Mouse (Mus musculus) megakaryocyte, adult 5-6 weeks (primary cell): ENCODE measurements at regions not wholly inside any gene's neighbourhood (a gene's known extent, or its start where the extent isn't known, plus 50 kb on each side); places are given as distances from the start of the nearest gene placed in this dataset.

ENCODE experiments used
- ATAC-seq: 2 replicates; pipeline ENCODE4 v1.8.0; 2016; ENCODE audit warnings: mild to moderate bottlenecking, inconsistent platforms; ENCODE audit not compliant: poor library complexity, severe bottlenecking

DNA sequence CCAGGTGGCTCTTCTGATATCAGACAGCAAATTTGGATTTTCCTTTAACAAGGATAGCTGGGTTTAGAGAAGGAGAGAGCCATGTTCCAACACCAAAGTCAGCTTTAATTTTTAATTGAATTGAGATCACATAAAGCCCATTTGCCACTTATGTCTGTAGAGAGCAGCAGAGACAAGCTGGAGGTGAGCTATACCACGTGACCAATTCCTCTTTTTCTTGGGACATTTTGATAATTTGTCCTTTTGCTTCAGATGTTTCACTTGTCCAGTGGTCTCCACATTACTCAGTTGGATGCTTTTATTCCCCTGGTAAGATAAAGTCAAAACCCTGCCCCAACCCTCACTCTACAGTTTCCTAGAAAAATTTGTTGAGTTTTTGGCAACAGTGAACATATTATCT, 248.6 kb upstream of the Ndst4 start:
- ATAC-seq, result no peak

DNA sequence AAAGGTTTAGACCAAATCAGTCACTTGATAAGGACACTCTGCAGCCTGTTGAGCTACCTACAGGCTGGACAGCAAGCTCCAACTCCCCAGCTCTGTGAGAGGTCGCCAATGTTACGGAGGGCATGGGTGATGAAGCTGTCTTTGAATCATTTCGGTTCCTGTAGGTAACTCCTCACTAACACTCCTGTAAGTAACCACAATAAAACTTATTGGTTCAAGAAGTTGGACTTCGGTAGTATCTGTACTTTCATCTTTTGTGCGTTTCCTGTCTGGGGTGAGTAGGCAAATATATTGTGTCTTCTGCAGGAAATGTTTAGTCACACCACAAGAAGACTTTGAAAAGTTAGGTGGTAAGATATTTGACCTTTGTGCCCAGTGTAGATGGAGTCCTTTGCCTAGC, 244.1 kb upstream of the Ndst4 start:
- peak; percentile 81 for ATAC-seq

DNA sequence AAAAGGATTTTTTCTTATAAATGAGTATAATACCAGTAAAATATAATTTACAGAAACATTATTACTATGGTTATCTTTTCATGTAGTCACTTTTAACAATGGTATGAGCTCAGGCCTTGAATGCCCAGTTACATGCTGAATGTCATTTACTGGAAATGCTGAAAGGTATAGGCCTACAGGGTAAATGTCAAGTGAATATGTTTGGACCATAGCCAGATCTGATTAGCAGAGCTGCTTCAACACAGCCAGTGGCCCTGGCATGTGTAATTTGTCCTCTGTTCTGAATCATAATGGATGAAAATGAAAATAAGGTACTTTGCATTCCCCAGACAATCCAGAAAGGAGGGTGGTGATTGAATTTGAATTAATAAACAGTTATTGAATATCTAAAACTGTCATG, 213.3 kb upstream of the Ndst4 start:
- ATAC-seq, result no peak

DNA sequence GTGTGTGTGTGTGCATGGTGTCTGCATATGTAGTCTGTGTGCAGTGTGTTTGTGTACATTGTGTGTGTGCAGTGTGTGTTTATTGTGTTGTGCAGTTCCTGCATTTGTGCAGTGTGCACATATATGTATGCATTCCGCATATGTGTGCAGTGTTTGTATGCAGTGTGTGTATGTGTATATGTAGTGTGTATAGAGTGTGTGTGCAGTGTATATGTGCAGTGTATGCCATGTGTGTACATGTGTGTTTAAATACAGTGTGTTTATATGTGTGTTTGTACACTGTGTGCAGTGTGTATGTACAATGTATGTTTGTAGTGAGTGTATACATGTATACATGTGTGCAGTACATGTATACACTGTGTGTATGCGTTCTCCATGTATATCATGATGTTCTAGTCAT, 183.0 kb upstream of the Ndst4 start:
- no peak for ATAC-seq

DNA sequence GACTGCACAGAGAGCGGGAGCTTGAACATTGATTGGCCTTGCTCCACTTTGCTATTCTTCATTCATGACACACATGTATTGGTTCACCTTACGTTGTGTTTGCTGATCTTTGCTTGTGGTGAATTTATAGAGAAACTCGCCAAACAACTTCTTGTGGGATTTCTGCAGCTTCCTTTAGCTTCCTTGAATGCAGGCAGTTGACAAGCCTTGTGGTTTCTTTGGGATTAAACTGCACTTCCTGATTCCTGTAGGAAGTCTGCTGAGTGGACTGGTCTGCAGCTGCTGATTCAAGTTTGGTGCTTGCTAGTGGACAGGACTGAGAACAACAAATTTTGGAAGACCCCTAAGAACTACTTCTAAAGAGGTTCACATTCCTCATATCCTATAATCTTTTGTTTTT, 152.8 kb upstream of the Ndst4 start:
- ATAC-seq, result no peak

DNA sequence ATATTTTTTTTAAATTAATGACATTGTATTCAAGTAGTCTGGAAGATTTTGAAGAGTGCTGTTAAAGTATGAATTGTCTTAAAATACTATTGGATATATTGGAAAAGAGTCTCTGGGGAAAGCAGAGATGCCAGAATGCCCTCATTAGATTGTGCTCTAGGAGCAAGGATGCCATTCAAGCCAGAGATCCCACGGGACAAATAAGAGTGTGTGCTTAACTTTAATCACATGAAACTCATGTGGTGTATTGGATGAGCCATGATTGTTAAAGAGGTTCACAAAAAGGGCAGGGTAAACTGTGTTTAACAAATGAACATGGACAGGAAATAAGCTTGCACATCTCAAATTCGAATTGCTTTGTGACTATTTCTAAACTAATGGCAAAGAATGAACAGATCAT, 143.0 kb upstream of the Ndst4 start:
- no peak for ATAC-seq

DNA sequence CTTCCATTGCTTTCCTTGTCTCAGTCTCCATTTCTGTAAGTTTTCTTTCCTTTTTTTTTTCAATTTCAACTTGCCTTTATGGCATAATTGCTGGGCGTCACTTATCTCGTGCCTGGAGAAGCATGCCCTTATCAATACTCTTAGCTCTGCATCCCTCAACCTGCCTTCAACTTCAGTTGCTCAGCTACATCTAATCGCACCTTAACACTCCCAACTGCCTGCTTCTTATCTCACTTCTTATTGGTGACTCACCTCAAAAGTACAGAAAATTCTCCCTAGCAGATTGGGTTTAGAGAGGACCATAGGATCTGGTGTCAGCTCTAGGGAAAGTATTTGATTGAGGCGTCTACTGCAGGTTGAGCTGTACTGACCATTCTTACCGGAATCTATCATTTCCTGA, 133.2 kb upstream of the Ndst4 start:
- ATAC-seq, result peak; percentile 64

DNA sequence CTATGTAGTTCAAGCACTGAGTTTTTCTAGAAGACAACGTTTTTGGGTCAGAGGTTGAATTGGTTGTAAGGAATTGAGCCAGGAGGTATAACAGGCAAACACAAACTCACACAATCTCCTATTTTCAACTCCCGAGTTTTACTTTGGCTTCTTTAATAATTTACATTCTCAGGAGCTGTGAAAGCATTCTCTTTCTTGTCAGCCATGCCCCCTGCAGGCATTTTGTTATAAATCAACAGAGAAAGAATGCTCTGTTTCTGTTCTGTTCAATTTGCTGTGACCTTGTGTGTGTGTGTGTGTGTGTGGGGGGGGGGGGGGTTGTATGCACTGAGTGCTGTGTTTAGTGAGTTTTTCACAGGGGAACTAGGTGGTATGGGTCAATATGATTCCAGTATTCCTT, 132.7 kb upstream of the Ndst4 start:
- no peak for ATAC-seq

DNA sequence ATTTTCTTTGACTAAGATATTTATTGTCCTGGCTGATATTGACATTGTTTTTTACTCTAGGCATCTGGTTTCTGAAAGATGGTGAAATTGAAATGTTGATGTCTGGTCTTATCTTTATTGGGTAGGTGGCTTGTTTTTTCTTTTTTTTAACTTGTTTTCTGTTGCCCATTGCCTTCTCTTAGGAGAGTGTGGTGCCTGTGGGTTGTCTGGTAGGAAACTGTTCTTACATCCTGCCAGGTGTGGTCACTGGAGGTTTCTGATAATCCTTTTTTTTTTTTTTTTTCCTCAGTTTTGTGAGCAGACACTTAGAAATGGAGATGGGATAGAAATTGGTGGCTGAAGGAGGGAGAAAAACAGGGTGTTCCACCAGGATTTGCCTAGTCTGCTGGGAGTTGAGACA, 125.3 kb upstream of the Ndst4 start:
- ATAC-seq, result no peak

DNA sequence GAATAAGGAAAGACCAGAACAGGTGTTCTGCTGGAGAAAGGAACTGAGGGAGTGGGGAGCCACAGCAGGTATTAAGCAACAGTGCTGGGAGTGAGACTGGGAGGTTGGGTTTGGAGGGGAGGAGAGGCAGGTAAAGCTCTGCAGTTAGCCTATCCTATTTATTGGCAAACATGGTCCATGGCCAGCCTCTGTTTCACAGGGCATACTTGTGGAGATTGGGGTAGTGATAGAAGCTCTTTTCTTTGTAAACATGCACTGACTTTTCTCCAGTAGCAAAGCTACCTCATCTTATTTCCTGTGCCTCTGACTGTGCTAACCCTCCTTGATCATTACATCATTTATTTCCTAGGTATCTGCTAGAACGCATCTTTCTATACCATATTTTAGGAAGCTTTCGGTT, 124.9 kb upstream of the Ndst4 start:
- no peak for ATAC-seq

DNA sequence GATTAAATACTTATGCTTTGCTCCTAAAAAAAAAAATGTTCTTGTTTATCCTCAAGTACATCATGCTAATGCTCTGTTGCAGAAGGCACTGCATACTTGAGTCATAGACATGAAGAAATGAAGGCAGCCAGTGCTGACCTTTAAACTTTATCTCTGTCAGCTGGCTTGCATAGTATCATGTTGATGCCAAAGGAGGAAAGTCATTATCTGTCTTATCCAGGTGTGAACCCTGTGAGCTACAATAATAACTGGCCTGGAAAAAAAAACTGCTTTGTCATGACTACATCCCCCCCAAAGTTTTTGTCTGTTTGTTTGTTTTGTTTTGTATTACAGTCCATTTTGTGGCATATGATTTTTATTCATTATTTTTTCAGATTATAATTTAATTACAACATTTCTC, 124.3 kb upstream of the Ndst4 start:
- ATAC-seq, result peak; percentile 35; the same call in 1 of the 2 replicates

DNA sequence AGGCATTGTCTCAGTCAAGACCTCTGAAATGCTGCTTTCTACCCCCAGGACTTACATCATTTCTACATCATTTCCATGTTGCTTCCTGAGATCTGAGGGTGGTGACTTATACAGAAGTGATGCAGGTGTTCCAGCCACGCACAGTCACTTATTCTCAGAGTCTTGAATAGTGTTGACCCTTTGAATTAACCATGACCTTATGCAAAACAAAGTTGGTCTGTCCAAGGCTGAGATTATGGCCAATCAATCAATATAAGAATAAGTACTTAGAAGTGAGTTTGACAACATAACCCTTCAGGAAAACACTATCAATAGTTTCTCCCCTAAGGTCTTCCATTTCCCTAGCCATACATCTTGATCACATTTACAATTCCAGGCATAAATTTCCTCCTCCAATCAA, 115.3 kb upstream of the Ndst4 start:
- ATAC-seq, result no peak

DNA sequence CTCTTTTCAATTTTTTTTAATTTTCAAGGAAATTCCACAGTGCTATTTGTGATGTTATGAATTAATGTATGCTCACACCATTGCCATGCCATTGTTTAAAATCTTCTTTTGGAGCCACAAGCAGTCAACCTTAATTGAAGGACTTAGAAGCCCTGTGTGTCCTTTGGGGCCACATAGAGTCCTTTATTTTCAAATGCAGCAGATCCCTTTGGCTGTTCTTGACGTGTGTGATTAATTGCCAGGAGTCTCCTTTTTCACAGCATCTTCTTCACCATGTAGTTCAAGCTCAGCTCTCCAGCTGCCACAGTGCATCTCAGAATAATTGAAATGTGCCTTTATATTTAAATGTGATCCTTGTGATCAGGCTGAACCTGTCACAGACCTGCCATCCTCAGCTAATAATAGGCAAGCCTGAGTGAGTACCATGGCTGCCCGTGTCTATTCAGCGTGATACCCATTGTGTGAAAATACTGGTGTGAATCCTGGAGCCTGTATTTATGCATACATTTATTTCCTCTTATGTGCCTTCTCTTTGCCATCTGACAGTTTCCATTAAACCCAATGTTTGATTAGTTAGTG, 114.4 kb upstream of the Ndst4 start:
- no peak for ATAC-seq

DNA sequence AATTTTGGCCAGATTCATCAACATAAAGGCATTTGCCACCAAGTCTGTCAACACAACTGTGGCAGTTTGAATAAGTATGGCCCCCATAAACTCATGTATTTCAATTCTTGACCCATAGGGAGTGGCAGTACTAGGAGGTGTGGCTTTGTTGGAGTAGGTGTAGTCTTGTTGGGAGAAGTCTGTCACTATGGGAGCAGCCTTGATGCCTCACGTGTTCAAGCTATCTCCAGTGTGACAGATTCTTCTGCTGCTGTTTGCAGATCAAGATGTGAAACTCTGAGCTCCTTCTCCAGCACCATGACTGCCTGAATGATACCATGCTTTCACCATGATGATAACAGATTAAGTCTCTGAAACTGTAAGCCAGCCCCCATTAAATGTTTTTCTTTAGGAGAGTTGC, 97.2 kb upstream of the Ndst4 start:
- ATAC-seq, result no peak

DNA sequence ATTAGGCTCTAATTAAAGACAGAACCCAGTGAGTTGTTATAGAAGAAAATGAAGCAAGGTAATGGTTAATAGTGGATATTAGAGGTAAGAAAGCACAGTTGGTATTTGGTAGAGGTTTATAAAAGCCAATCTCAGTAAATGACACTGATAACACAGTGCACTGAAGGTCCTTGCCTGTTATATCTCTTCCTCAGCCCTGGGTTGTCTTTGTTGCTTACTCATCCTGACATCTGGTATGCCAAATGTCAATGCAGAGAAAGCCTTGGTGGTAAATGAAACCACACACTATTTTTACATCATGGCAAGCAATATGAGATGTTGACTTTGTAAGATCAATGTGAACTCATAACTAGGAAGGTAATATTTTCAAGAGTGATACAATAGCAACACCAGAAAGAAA, 76.8 kb upstream of the Ndst4 start:
- ATAC-seq, result no peak

DNA sequence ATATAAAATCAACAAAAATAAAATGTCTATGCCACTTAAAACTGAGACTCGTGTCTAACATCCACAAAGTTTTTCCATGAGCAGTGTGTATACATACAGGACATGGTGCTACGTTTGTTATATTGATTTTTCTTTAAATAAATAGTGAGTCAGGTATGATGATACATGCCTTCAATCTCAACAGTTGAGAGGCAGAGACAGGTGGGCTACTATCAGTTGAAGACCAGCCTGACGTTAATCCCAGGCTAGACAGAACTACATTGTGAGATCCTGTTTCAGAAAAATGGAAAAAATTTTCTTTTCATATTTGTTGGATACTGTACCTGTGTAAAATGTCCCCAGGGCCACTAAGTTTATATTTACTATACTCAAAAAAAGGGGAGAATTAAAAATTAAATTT, 66.5 kb upstream of the Ndst4 start:
- no peak for ATAC-seq

DNA sequence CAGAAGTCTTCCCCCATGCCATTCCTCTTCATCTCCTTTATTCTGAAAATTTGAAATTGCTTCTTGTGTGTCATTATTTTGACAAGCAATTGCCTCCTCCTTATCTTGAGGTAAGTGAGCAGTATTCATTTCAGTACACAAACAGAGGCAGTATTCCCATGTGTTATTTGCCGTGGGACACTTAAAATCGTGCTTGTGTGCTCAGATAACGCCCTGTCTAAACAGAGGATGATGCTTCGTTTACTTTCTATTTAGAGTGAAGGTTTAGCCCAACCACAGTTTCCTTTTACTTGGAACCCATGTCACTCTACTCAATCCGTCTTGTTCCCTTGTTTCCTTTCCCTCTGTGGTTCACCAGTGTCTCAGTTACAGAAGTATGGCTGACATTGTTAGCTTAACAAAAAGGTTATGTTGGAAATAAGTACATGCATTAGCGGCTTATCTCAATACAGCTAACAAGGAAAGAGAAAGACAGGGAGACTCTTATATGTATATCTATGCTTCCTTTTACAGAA, 65.6 kb upstream of the Ndst4 start:
- ATAC-seq, result peak; percentile 49; the same call in 1 of the 2 replicates
